Mouse (Mus musculus) urinary bladder, postnatal 36 days (tissue): ENCODE measurements around the gene Prmt8.

Experiments
- DNase-seq, 2 experiments: peaks; one replicate each; pipeline ENCODE4 v3.0.0; 2022; ENCODE audit warnings: low spot score in 2 of 2, mixed read lengths in 1 of 2

Prmt8 gene

GRCm38 (mm10) chr6:127663263-127663662, 106.0 kb downstream of the Prmt8 start:
- DNase-seq, result no peak

- no peak for DNase-seq
Observed at GRCm38 (mm10) chr6:127661717-127662292, 107.5 kb downstream of the Prmt8 start.

GRCm38 (mm10) chr6:127659966-127660365, 109.3 kb downstream of the Prmt8 start:
- no peak for DNase-seq

- no peak for DNase-seq
Observed at GRCm38 (mm10) chr6:127659472-127659871, 109.8 kb downstream of the Prmt8 start.

- DNase-seq, result no peak
Observed at GRCm38 (mm10) chr6:127657152-127657551, 112.1 kb downstream of the Prmt8 start.

- no peak for DNase-seq
Observed at GRCm38 (mm10) chr6:127655988-127656387, 113.3 kb downstream of the Prmt8 start.

GRCm38 (mm10) chr6:127641077-127641801, 128.0 kb downstream of the Prmt8 start:
- DNase-seq, result peak; percentile 4 to 17
